Mouse (Mus musculus) heart, adult 2 months (tissue): Measurements from ENCODE around the gene Pltp.

Experiments used
- CTCF ChIP-seq: fragments of 200-600 bp; IDR thresholded peaks from 2 replicates; pipeline ENCODE4 v1.8.1; 2022; ENCODE audit warnings: antibody characterized with exemption, mild to moderate bottlenecking, moderate library complexity
- EP300 ChIP-seq: fragments of 200-500 bp; IDR thresholded peaks from 2 replicates; pipeline ENCODE4 v1.6.1; 2011; ENCODE audit warnings: low read depth, low read length, control low read depth; ENCODE audit not compliant: insufficient read depth
- POLR2A ChIP-seq: fragments of 200-500 bp; IDR thresholded peaks from 2 replicates; pipeline ENCODE4 v1.6.1; 2011; ENCODE audit warnings: mild to moderate bottlenecking, low read depth, low read length, control low read depth; ENCODE audit not compliant: insufficient read depth

DNA sequence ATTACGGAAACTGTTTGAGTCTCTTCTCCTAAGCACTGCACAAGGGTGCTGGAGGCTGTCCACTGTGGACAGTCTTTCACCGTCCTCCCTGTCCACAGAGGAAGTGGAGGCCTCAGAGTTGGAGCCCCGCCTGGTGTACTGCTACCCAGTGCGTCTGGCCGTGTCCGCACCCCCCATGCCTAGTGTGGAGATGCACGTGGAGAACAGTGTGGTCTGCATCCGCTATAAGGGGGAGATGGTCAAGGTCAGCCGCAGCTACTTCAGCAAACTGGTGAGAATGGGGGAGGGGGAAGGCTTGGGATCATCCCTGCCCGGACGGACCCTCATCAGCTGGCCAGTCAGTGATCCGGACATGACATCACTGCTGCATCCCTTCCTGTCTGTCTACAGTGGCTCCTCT, 31.5 kb upstream of the Pltp start:
- TF ChIP-seq CTCF, result no peak
- no peak for TF ChIP-seq POLR2A
- no peak for TF ChIP-seq EP300
